Mouse (Mus musculus) left cerebral cortex, postnatal 14 days (tissue): ENCODE data around the gene Lama2. TPM values are rescaled to one million over a fixed set of nuclear protein-coding genes. Genes with fewer than 3 reads are reported as not detected.

Experiments
- DNase-seq, 2 experiments: peaks; one replicate each; pipeline ENCODE4 v3.0.0; 2021 to 2022; ENCODE audit warnings: low spot score in 2 of 2, mixed read lengths in 1 of 2
- intact Hi-C: fragments of 180-260 bp; cut with DNase I; formaldehyde crosslinking; loops from one replicate; pipeline ENCODE4 v1.15.1; 2025
- total RNA-seq, 2 experiments: library from RNA; stranded (reverse); gene quantifications; 2 replicates each; pipeline ENCODE4 v1.2.3; 2021

The Lama2 gene
- total RNA-seq, 2 experiments from 2014 or later: 10.3 to 14.5 TPM

- DNase-seq: no peak
- intact Hi-C loops: no loop called here
Observed at GRCm38 (mm10) chr10:27222639-27223315, 396.8 kb downstream of the Lama2 start.

GRCm38 (mm10) chr10:27219698-27220097 lies 399.9 kb downstream of the Lama2 start:
- intact Hi-C loops: no loop called here
- DNase-seq: no peak

GRCm38 (mm10) chr10:27207320-27207719 lies 412.2 kb downstream of the Lama2 start:
- intact Hi-C loops: loop anchor here (10.0 kb wide), 1 partner anchor 667 kb away; no protein-coding TSS in a partner anchor
- no peak for DNase-seq

- intact Hi-C loops: no loop called here
- DNase-seq: no peak
Observed at GRCm38 (mm10) chr10:27198443-27198842, 421.1 kb downstream of the Lama2 start.

GRCm38 (mm10) chr10:27193986-27194908 lies 425.3 kb downstream of the Lama2 start:
- intact Hi-C loops: no loop called here
- no peak for DNase-seq

GRCm38 (mm10) chr10:27188630-27189365 lies 430.8 kb downstream of the Lama2 start:
- intact Hi-C loops: no loop called here
- DNase-seq: no peak

- no peak for DNase-seq
- intact Hi-C loops: no loop called here
Observed at GRCm38 (mm10) chr10:27184185-27184584, 435.4 kb downstream of the Lama2 start.

GRCm38 (mm10) chr10:27174271-27174670 lies 445.3 kb downstream of the Lama2 start:
- intact Hi-C loops: no loop called here

GRCm38 (mm10) chr10:27164738-27165137 lies 454.8 kb downstream of the Lama2 start:
- intact Hi-C loops: no loop called here
- no peak for DNase-seq

More at GRCm38 (mm10) chr10:27174271-27174670, 445.3 kb downstream of the Lama2 start:
- DNase-seq: no peak

- DNase-seq: no peak
- intact Hi-C loops: no loop called here
Observed at GRCm38 (mm10) chr10:27162364-27162763, 457.2 kb downstream of the Lama2 start.

- intact Hi-C loops: no loop called here
- DNase-seq: no peak
Observed at GRCm38 (mm10) chr10:27150220-27150619, 469.3 kb downstream of the Lama2 start.

GRCm38 (mm10) chr10:27140422-27140821 lies 479.1 kb downstream of the Lama2 start:
- no peak for DNase-seq
- intact Hi-C loops: no loop called here

- intact Hi-C loops: loop anchor here (10.0 kb wide), 3 partner anchors 349 to 939 kb away; partner anchors contain the start of gene Ptprk
- DNase-seq: no peak
Observed at GRCm38 (mm10) chr10:27135768-27136167, 483.8 kb downstream of the Lama2 start.

GRCm38 (mm10) chr10:27133135-27133534 lies 486.4 kb downstream of the Lama2 start:
- peak; percentile 87 to 90 for DNase-seq
- intact Hi-C loops: loop anchor here (5.0 to 10.0 kb wide), 5 partner anchors 352 to 1709 kb away; partner anchors contain the start of gene Ptprk

- peak; percentile 11 to 31 for DNase-seq
- intact Hi-C loops: no loop called here
Observed at GRCm38 (mm10) chr10:27127454-27127853, 492.1 kb downstream of the Lama2 start.

- DNase-seq: peak in 1 of 2 experiments; percentile 6
- intact Hi-C loops: no loop called here
Observed at GRCm38 (mm10) chr10:27123763-27124162, 495.8 kb downstream of the Lama2 start.

- intact Hi-C loops: no loop called here
- DNase-seq: no peak
Observed at GRCm38 (mm10) chr10:27117815-27118214, 501.7 kb downstream of the Lama2 start.

- no peak for DNase-seq
- intact Hi-C loops: no loop called here
Observed at GRCm38 (mm10) chr10:27116938-27117647, 502.5 kb downstream of the Lama2 start.

GRCm38 (mm10) chr10:27114131-27114530 lies 505.4 kb downstream of the Lama2 start:
- intact Hi-C loops: no loop called here
- DNase-seq: no peak
